Mouse (Mus musculus) neural tube, embryonic 14.5 days (tissue): ENCODE measurements around the gene Rcan2. TPM values are rescaled to one million over a fixed set of nuclear protein-coding genes. Genes with fewer than 3 reads are reported as not detected.

Experiments used
- ATAC-seq: fragments of 200-750 bp; cut with Nextera tagmentation; 2 replicates; pipeline ENCODE4 v1.8.0; 2017; ENCODE audit warnings: low read depth, mild to moderate bottlenecking, moderate TSS enrichment, moderate library complexity
- H3K27ac ChIP-seq: fragments of 300-500 bp; sonication (generic); 2 replicates; pipeline ENCODE4 v1.5.1; 2014; ENCODE audit warnings: low read depth, mild to moderate bottlenecking, control low read depth, low read length, moderate library complexity, mixed read lengths
- H3K27me3 ChIP-seq: fragments of 300-500 bp; sonication (generic); 2 replicates; pipeline ENCODE4 v1.6.1; 2014; ENCODE audit warnings: low read length; ENCODE audit not compliant: control insufficient read depth, insufficient read depth
- H3K36me3 ChIP-seq: fragments of 300-500 bp; sonication (generic); 2 replicates; pipeline ENCODE4 v1.6.1; 2014; ENCODE audit warnings: low read length, mixed read lengths; ENCODE audit not compliant: control insufficient read depth, insufficient read depth
- H3K4me1 ChIP-seq: fragments of 300-500 bp; sonication (generic); 2 replicates; pipeline ENCODE4 v1.6.1; 2014; ENCODE audit warnings: low read length; ENCODE audit not compliant: control insufficient read depth, insufficient read depth
- H3K4me2 ChIP-seq: fragments of 300-500 bp; sonication (generic); 2 replicates; pipeline ENCODE4 v1.6.1; 2014; ENCODE audit warnings: mild to moderate bottlenecking, low read depth, low read length, control low read depth
- H3K4me3 ChIP-seq: fragments of 300-500 bp; sonication (generic); 2 replicates; pipeline ENCODE4 v1.5.1; 2014; ENCODE audit warnings: low read depth, low read length, control low read depth, mixed read lengths
- H3K9ac ChIP-seq: fragments of 300-500 bp; sonication (generic); replicated peaks from 2 replicates; pipeline ENCODE4 v1.6.1; 2014; ENCODE audit warnings: low read depth, mild to moderate bottlenecking, control low read depth, low read length, mixed read lengths
- H3K9me3 ChIP-seq: fragments of 300-500 bp; sonication (generic); 2 replicates; pipeline ENCODE4 v1.6.1; 2016; ENCODE audit warnings: low read length; ENCODE audit not compliant: control insufficient read depth
- WGBS: fragments of 180-500 bp; shearing (Covaris S2); extraction: QIAGEN DNeasy Blood & Tissue Kit; methylation state at CpG from one replicate; pipeline ENCODE4 v1.1.7; 2014; 5-methylcytosine and 5-hydroxymethylcytosine counted together
- polyA plus RNA-seq: library from polyadenylated mRNA; unstranded; fragments of >200 nt; fragmentation: Nextera tagmentation; extraction: Ambion mirVana; gene quantifications from 2 replicates; pipeline ENCODE4 v1.2.1, GENCODE M21; 2014

The Rcan2 gene
- polyA plus RNA-seq = 126 and 130 TPM in 2 replicates

DNA sequence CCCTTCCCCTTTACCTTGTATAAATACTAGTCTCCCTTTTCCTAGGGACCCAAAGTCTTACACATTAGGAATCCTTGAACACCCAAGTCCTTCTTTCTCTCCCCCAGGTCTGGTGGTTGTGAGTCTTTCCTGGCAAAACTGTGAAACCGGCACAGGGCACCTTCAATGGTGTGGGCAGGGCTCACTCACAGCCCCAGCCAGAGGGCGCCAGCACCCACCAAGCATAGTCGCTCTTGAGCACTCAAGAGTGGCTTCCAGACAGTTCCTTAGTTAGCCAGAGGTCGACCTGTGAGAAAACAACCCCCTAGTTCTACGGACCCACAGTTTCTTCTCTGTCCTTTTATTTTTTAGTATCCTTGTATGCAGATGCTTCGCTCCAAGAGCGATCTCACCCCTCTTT lies at the start of gene Rcan2:
Gene Rcan2 (plus strand): TSS at position 275 of the 400 bp plus-strand sequence.
- H3K9ac ChIP-seq = peak within 1 kb of the TSS; percentile 82
- H3K36me3 ChIP-seq = no peaks in the 10 kb centered on the region
- H3K4me1 ChIP-seq = no peaks in the 10 kb centered on the region
- no peaks in the 10 kb centered on the region for H3K9me3 ChIP-seq
- ATAC-seq = peak; percentile 89
- under 1% methylated on average over 7 of the region's 7 CpGs for WGBS
- H3K27me3 ChIP-seq = no peaks in the 10 kb centered on the region; the same call in 1 of the 2 replicates
- H3K4me2 ChIP-seq = peak within 1 kb of the TSS; percentile 95
- peak within 1 kb of the TSS; percentile 61 for H3K27ac ChIP-seq
- H3K4me3 ChIP-seq = peak within 1 kb of the TSS; percentile 62

DNA sequence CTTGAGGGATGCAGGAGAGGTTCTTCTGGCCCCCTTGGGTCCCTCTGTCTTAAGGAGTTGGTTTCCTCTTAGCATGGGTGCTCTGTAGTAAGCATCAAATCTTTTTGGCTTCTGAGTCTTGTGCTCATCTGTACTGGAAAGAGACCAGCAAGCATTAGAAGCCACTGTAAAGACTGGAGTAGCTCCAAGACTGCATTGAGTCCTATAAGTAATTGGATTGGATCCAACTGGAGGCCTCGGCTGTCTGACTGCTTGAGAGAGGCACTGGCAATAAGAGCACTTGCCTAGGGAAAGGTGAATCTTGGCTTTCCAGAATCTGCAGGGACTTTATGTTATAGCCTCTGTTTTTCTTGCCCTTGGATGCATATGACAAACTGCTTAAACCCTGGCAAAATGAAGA lies 48.3 kb upstream of the Rcan2 start:
- no peaks in the 10 kb centered on the region for H3K4me1 ChIP-seq
- H3K36me3 ChIP-seq = no peaks in the 10 kb centered on the region
- no peak overlapping the region for H3K4me2 ChIP-seq
- H3K27me3 ChIP-seq = no peaks in the 10 kb centered on the region
- no peak overlapping the region for H3K9ac ChIP-seq
- 63% methylated on average over 1 of the region's 1 CpGs for WGBS
- H3K4me3 ChIP-seq = no peak overlapping the region
- no peak for ATAC-seq
- no peaks in the 10 kb centered on the region for H3K9me3 ChIP-seq
- H3K27ac ChIP-seq = no peak overlapping the region

DNA sequence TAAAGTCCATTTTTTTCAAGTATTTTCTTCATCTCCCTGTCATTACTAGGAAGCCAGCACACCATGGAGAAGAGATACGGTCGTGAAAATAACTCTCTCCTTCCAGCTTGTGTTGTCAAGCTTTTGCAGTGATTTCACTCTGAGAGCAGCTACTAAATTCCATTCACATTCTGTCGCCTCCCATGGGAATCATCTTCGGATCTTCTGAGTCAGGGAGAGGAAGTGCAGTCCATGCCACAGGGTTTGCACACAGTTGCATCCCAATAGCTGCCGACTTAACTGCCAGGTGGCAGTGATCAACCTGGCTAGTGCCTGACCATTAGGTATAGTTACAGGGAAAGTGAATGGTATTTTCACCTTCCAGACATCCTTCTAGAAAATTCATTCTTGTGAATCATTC lies 46.5 kb upstream of the Rcan2 start:
- no peaks in the 10 kb centered on the region for H3K27me3 ChIP-seq
- no peaks in the 10 kb centered on the region for H3K36me3 ChIP-seq
- H3K4me2 ChIP-seq = no peak overlapping the region
- no peaks in the 10 kb centered on the region for H3K9me3 ChIP-seq
- no peak overlapping the region for H3K9ac ChIP-seq
- no peaks in the 10 kb centered on the region for H3K4me1 ChIP-seq
- H3K4me3 ChIP-seq = no peak overlapping the region
- H3K27ac ChIP-seq = no peak overlapping the region
- ATAC-seq = no peak
- WGBS = 71% methylated on average over 5 of the region's 5 CpGs

DNA sequence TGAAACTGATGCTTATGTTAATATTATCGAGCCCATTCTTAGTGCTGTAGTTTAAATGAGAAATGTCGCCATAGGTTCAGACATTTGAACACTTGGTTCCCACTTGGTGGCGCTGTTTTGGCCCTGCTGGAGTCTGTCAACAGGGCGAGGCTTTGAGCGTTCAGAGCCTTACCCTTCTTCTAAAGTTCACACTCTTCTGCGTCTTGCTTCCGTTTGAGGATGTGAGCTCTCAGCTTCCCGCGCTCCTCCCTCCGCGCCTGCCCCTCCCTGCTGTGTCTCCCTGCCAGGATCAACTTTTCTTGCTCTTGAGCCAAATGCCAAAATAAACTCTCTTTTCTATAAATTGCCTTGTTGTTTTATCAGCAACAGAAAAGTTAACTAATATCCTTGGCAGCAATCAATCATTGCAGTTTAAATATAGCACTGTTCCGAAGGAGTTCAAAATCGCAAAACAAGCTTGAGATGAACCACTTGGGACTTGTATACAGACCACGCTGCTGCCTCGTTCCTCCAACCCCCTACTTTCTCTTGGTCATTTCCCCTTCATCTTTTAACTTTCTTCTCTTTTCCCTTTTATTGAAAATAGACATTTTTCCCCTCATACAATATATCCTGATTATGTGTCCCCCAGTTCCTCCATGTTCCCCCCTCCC lies 42.4 kb upstream of the Rcan2 start:
- ATAC-seq = no peak
- H3K4me2 ChIP-seq = no peak overlapping the region
- H3K9me3 ChIP-seq = no peaks in the 10 kb centered on the region
- H3K27ac ChIP-seq = no peak overlapping the region
- H3K9ac ChIP-seq = no peak overlapping the region
- H3K27me3 ChIP-seq = no peaks in the 10 kb centered on the region
- H3K4me3 ChIP-seq = no peak overlapping the region
- 67% methylated on average over 15 of the region's 15 CpGs for WGBS
- no peaks in the 10 kb centered on the region for H3K4me1 ChIP-seq
- no peaks in the 10 kb centered on the region for H3K36me3 ChIP-seq

DNA sequence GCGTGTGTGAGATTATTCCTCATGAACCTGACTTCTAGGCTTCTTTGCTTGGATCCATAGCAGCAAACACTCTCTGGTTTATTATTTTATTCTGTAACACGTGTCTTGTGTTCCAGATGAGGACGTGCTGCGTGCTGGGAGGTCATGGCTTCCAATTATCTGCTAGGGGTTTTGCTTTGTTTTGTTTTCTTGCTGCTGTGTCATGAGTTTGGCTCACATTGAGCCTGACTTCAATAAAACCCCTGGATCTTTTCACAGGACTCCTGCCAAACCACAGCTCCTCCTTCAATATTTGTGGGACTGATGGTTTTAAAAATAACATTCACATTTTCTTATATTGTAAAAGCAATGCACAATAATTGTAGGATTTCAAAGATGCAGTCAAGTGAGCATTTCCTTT lies 16.6 kb upstream of the Rcan2 start:
- no peak overlapping the region for H3K4me3 ChIP-seq
- no peaks in the 10 kb centered on the region for H3K9me3 ChIP-seq
- no peaks in the 10 kb centered on the region for H3K4me1 ChIP-seq
- H3K9ac ChIP-seq = no peak overlapping the region
- no peak for ATAC-seq
- H3K36me3 ChIP-seq = no peaks in the 10 kb centered on the region
- 71% methylated on average over 4 of the region's 4 CpGs for WGBS
- H3K27me3 ChIP-seq = no peaks in the 10 kb centered on the region
- no peak overlapping the region for H3K4me2 ChIP-seq
- H3K27ac ChIP-seq = no peak overlapping the region

DNA sequence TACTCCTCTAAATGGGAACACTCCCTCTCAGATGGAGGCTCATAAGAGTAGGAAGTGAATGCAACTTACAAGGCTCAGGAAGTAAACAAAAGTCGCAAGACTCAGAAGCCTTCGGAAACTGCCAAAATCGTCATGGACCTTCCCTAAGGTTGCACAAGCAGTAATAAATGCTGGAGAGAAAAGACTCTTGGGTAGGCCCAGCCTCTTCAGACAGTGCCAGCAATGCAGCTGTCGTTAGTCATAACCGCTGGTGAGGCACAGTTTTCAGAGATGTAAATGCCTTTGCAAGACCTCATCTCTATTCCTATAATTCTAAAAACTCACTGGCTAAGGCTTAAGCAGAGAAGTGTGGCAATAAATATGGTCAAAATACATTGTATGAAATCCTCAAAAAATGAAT lies 12.9 kb upstream of the Rcan2 start:
- Histone ChIP-seq H3K9me3 (no peaks in the 10 kb centered on the region), H3K4me1 (no peaks in the 10 kb centered on the region), H3K9ac (no peak overlapping the region), H3K4me2 (no peak overlapping the region), H3K27me3 (no peaks in the 10 kb centered on the region), H3K4me3 (no peak overlapping the region), H3K36me3 (no peaks in the 10 kb centered on the region), H3K27ac (no peak overlapping the region)
- 94% methylated on average over 5 of the region's 5 CpGs for WGBS
- no peak for ATAC-seq

DNA sequence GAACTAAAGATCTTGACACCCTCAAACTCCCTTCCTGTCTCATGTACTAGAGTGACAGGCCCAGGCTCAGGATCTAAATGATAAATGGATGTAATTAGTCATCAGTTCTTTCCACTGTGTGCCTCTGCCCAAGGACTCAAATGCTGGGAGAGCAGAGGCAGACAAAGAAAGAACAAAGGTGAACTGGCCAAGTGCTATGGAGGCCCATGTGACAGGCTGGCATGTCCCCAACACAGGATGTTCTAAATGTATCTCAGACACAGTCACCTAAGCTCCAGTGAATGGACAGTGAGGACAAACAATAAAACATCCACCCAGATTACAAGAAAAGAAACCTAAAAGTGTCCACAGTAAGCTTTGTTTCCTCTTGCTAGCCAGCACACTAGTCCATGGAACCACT lies 11.8 kb upstream of the Rcan2 start:
- Histone ChIP-seq H3K27me3 (no peaks in the 10 kb centered on the region), H3K27ac (no peak overlapping the region), H3K9me3 (no peaks in the 10 kb centered on the region), H3K4me2 (no peak overlapping the region), H3K9ac (no peak overlapping the region), H3K4me3 (no peak overlapping the region), H3K36me3 (no peaks in the 10 kb centered on the region), H3K4me1 (no peaks in the 10 kb centered on the region)
- ATAC-seq = no peak

DNA sequence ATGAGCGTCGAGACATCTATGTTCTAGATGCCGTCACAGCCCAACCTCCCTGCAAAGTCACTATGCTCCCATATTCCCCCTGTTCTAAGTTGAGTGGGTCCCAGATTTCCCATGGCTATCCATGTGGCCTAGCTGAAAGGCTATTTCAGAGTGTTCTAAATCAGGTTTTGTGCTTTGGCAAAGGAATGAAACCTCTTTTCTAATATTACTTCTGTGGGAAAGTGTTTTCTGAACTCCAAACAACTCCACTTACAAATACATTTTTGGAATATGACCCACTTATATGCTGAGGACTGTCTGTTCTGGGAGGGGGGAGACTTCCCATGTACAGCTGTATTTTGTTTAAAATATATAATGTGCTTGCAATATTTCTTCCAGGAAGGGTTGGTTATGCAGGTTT lies 9.4 kb upstream of the Rcan2 start:
- WGBS = 87% methylated on average over 3 of the region's 3 CpGs
- ATAC-seq = no peak
- no peaks in the 10 kb centered on the region for H3K27me3 ChIP-seq

DNA sequence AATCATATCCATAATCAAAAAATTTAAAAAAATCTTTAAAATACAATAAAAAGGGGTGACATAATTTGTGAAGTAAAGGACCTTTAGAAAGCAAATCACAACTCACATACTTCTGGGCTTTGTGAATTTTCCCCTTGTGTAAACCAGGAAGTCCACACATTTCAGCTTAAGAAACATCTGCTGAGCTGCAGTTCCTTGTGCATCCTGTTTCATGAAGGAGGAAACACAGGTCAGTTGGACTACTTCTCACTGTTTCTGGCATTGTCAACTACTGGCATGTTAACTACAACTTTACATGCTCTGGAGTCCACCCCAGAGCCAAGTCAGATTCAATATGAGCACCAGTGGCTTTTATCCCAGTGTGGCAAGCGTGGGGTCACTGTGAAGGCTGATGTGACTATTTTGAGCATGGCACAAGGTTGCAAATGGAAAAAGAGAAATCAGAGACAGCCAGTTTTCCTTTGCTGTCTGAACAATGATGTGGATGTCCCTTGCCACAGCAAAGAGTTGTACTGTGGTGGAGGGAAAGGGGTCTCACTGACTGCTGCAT lies 6.3 kb upstream of the Rcan2 start:
- Histone ChIP-seq H3K27me3 (no peaks in the 10 kb centered on the region), H3K4me3 (no peak overlapping the region), H3K36me3 (no peaks in the 10 kb centered on the region), H3K4me2 (no peak overlapping the region), H3K4me1 (no peaks in the 10 kb centered on the region), H3K27ac (no peak overlapping the region), H3K9ac (no peak overlapping the region), H3K9me3 (no peaks in the 10 kb centered on the region)
- 77% methylated on average over 1 of the region's 1 CpGs for WGBS
- ATAC-seq = no peak

More for the DNA sequence above, 9.4 kb upstream of the Rcan2 start:
- Histone ChIP-seq H3K36me3 (no peaks in the 10 kb centered on the region), H3K4me2 (no peak overlapping the region), H3K9me3 (no peaks in the 10 kb centered on the region), H3K4me1 (no peaks in the 10 kb centered on the region), H3K27ac (no peak overlapping the region), H3K9ac (no peak overlapping the region), H3K4me3 (no peak overlapping the region)
